Mouse (Mus musculus): Measurements from ENCODE around the gene Naa50.

DNA sequence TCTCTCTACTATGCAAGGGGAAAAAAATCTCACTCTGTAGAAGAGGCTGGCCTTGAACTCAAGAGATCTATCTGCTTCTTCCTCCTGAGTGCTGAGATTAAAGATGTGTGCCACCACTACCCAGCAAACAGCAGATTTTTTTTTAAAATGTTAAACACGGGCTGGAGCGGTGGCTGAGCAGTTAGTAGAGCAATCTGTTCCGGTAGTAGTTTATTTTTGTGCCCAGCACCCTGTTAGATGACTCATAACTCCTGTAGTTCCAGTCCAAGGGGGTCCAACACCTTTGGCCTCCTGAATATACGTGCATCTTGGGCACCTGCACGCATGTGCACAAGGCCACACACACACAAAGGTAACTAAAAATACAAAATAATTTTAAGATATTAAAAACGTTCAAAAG is 17.1 kb upstream of the Naa50 start:
- no peak for TF ChIP-seq CTCF (IDR thresholded peaks at IDR 0.05; ENCODE audit: low read depth)
- no peak for TF ChIP-seq EP300 (IDR thresholded peaks at IDR 0.05; ENCODE audit: low read depth)
